Mouse (Mus musculus) megakaryocyte-erythroid progenitor cell, adult 5 weeks (primary cell): ENCODE data around the gene Bri3. TPM values are rescaled to one million over a fixed set of nuclear protein-coding genes. Genes with fewer than 3 reads are reported as not detected.

Experiments
- polyA plus RNA-seq: library from polyadenylated mRNA; stranded (reverse); fragments of >175 nt; gene quantifications from 2 replicates; pipeline ENCODE4 v1.2.3, GENCODE M21; 2012

The Bri3 gene
- polyA plus RNA-seq: 42.7 and 45.4 TPM in 2 replicates

DNA sequence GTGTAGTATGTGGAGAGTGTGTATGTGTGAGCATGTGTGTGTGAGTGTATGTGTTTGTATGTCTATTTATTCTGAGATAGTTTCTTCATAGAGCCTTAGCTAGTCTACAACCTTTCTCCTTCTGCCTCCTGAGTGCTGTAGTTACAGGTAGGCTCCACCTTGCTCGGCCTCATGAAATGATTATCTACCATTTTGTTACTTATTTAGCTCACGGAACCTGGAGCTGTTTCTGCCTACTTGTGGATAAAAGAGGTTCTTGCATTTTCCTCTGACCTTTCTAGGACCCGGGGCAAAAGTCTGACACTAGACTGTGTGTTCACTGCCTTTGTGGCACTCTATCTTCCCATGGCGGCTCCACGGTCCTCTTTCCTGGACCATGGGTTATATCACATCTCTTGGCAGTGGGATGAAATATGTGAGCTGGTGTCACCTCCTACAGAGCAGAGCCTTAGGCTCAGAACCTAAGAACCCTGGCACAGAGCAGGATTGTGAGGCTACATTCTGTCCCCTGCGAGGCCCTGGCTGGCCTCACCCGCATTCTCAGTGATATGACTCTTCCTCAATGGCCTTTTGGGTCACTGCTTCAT lies at the start of gene Bri3:
TSS of gene Bri3 (plus strand) at position 537 of the 587 bp plus-strand sequence.

DNA sequence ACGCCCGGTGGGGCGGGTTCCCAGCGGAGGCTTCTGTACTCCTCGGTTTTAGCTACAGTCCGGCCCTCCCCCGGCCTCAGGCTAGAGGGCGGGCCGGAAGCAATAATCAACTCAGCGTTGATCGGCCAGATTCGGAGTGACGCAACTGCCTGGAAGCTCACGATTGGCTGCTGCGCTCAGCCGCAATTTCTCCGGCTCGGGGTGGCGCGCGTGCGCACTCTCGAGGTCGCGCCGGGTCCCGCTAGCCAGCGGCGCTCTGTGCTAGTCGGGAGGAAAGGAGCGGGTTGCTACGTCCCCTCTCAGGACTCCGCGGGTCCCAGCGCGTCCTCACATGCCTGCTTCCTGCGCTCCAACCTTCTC lies 20.8 kb upstream of the Bri3 start, which contains the start of gene Tecpr1:
TSS of gene Tecpr1 (minus strand) at position 113 of the 360 bp plus-strand sequence.

DNA sequence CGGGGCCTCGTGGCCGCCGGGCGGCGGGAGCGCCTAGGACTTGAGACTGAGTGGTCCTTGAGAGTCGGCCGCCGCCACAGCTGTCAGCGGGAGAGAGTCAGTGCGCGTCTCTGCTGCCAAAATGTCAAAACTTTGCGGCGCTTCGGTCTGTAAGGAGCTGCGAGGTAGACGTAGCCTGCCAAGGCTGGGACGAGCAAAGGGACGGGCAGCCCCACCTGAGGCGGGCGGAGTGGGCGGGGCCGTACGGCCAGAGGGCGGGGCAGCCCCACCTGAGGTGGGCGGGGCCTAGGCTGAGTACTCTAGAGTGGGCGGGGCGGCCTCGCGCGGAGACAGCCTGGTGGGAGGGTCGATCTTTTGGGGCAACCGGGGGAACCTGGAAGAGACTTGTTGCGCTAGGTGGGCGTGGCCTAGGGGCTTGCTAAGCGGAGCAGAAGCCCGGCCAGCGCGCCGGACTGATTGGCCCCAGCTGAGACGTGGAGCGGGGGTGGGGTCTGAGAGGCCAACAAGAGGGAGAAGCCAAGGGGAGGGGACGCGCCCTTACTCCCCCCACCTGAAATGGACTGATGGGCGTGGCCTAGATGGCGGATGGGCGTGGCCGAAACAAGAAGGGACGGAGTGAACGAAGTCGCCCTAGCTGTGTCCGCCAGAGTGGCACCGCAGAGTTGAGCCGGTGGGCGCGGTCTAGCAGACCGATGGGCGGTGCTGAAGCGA lies 113.8 kb downstream of the Bri3 start, which contains the start of gene Baiap2l1:
TSS of gene Baiap2l1 (minus strand) at position 232 of the 711 bp plus-strand sequence.

Other genes starting within 250 kb of the Bri3 start
- 56.6 and 57.9 TPM in 2 replicates for gene Ccz1, start 229.6 kb upstream of the Bri3 start, polyA plus RNA-seq
- not detected in 2 replicates for gene Ocm, start 217.8 kb upstream of the Bri3 start, polyA plus RNA-seq
- 7.1 and 9.3 TPM in 2 replicates for gene Lmtk2, start 144.0 kb upstream of the Bri3 start, polyA plus RNA-seq
- gene Bhlha15, start 54.2 kb upstream of the Bri3 start, polyA plus RNA-seq: 1.7 and 3.1 TPM in 2 replicates
- 8.7 and 9.2 TPM in 2 replicates for gene Tecpr1, start 20.8 kb upstream of the Bri3 start, polyA plus RNA-seq
- gene Baiap2l1, start 113.7 kb downstream of the Bri3 start, polyA plus RNA-seq: 0.03 TPM in 1 of 2 replicates, not detected in the other